Mouse (Mus musculus) limb, embryonic 14.5 days (tissue): ENCODE data around the gene Rpl18. TPM values are rescaled to one million over a fixed set of nuclear protein-coding genes. Genes with fewer than 3 reads are reported as not detected.

Experiments used
- ATAC-seq: fragments of 200-750 bp; cut with Nextera tagmentation; 2 replicates; pipeline ENCODE4 v1.8.0; 2017; ENCODE audit warnings: low read depth, moderate number of reproducible peaks, moderate TSS enrichment; ENCODE audit not compliant: low FRiP score
- DNase-seq: peaks from one replicate; pipeline ENCODE4 v3.0.0-alpha.2; 2015; ENCODE audit warnings: low spot score
- H3K27ac ChIP-seq: fragments of 300-500 bp; sonication (generic); replicated peaks from 2 replicates; pipeline ENCODE4 v1.5.1; 2014; ENCODE audit warnings: low read depth, mild to moderate bottlenecking, low read length, moderate library complexity, mixed read lengths
- H3K27me3 ChIP-seq: fragments of 300-500 bp; sonication (generic); 2 replicates; pipeline ENCODE4 v1.6.1; 2014; ENCODE audit warnings: low read length, mixed read lengths; ENCODE audit not compliant: control insufficient read depth, insufficient read depth
- H3K36me3 ChIP-seq: fragments of 300-500 bp; sonication (generic); 2 replicates; pipeline ENCODE4 v1.6.1; 2014; ENCODE audit warnings: mild to moderate bottlenecking, low read length, moderate library complexity, mixed read lengths; ENCODE audit not compliant: control insufficient read depth, insufficient read depth
- H3K4me1 ChIP-seq: fragments of 300-500 bp; sonication (generic); 2 replicates; pipeline ENCODE4 v1.6.1; 2014; ENCODE audit warnings: antibody characterized with exemption, low read length, mixed read lengths; ENCODE audit not compliant: control insufficient read depth, insufficient read depth
- H3K4me2 ChIP-seq: fragments of 300-500 bp; sonication (generic); replicated peaks from 2 replicates; pipeline ENCODE4 v1.6.1; 2014; ENCODE audit warnings: low read depth, mild to moderate bottlenecking, low read length, moderate library complexity; ENCODE audit not compliant: severe bottlenecking
- H3K4me3 ChIP-seq: fragments of 300-500 bp; sonication (generic); replicated peaks from 2 replicates; pipeline ENCODE4 v1.5.1; 2014; ENCODE audit warnings: low read length
- H3K9ac ChIP-seq: fragments of 300-500 bp; sonication (generic); 2 replicates; pipeline ENCODE4 v1.6.1; 2014; ENCODE audit warnings: mild to moderate bottlenecking, low read depth, low read length, moderate library complexity; ENCODE audit not compliant: severe bottlenecking
- H3K9me3 ChIP-seq: fragments of 300-500 bp; sonication (generic); 2 replicates; pipeline ENCODE4 v1.6.1; 2016; ENCODE audit warnings: low read length; ENCODE audit not compliant: control insufficient read depth
- POLR2A ChIP-seq: fragments of 200-500 bp; IDR thresholded peaks from 2 replicates; pipeline ENCODE4 v1.8.0; 2012; ENCODE audit warnings: inconsistent platforms, mild to moderate bottlenecking, moderate library complexity, borderline replicate concordance; ENCODE audit not compliant: insufficient read depth, insufficient read length; ENCODE audit errors: extremely low read depth
- WGBS: fragments of 180-500 bp; shearing (Covaris S2); extraction: QIAGEN DNeasy Blood & Tissue Kit; methylation state at CpG from one replicate; pipeline ENCODE4 v1.1.7; 2014; 5-methylcytosine and 5-hydroxymethylcytosine counted together
- polyA plus RNA-seq, 2 experiments: library from polyadenylated mRNA; depleted of rRNA in 1 of 2; stranded (reverse) in 1 of 2; unstranded in 1 of 2; fragments of >200 nt; fragmentation: Nextera tagmentation in 1 of 2; extraction: Ambion mirVana in 1 of 2; gene quantifications; 2 replicates each; pipeline versions ENCODE4 v1.2.1 to v1.2.3; 2012 to 2014

Rpl18 gene
- polyA plus RNA-seq, 2 experiments, result 1,196 to 1,246 TPM

DNA sequence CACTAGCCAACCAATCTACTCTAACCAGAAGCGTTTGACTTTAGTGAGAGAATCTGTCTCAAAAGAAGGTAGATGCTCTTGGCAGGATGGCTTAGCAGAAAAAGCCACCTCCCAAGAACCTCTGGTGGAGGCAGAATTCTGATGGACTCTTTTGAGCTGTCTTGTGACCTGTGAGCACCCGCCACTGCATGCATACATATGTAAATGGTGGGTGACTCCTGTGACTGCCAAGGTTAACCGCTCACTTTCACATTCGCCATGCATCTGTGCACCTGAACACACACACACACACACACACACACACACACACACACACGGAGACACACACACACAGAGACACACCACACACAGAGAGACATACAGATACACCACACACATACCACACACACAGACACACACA is 32.2 kb downstream of the Rpl18 start:
- WGBS, result 86% methylated on average over 5 of the region's 5 CpGs
- Histone ChIP-seq H3K4me2 (no peak overlapping the region), H3K4me1 (no peaks in the 10 kb centered on the region), H3K4me3 (no peak overlapping the region), H3K27ac (no peak overlapping the region), H3K27me3 (no peaks in the 10 kb centered on the region), H3K36me3 (no peaks in the 10 kb centered on the region), H3K9me3 (no peaks in the 10 kb centered on the region; the same call in 1 of the 2 replicates), H3K9ac (no peak overlapping the region)
- ATAC-seq (no peak), DNase-seq (no peak)
- TF ChIP-seq POLR2A, result no peak

DNA sequence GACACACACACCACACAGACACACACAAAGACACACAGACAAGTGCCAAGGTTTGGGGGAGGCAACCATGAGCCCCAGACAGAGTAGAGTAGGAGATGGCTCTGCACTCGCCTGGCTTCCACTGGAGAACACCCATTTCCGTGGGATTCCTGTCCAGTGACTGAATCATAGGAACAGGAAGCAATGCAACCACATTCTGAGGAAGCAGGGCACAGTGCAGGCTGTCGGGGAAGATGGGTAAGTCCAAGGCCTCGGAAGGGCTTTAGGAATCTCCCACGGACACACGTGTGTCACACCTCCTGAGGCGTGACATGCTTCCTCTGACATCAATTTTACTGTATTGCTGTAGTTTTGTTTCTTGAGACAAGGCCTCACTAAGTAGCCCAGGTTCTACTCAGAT is 32.9 kb downstream of the Rpl18 start:
- no peak for TF ChIP-seq POLR2A
- Histone ChIP-seq H3K4me1 (no peaks in the 10 kb centered on the region), H3K4me2 (no peak overlapping the region), H3K27ac (no peak overlapping the region), H3K4me3 (no peak overlapping the region), H3K9ac (no peak overlapping the region), H3K36me3 (no peaks in the 10 kb centered on the region), H3K9me3 (no peaks in the 10 kb centered on the region; the same call in 1 of the 2 replicates), H3K27me3 (no peaks in the 10 kb centered on the region)
- 83% methylated on average over 7 of the region's 7 CpGs for WGBS
- no peak for DNase-seq
- ATAC-seq, result no peak

DNA sequence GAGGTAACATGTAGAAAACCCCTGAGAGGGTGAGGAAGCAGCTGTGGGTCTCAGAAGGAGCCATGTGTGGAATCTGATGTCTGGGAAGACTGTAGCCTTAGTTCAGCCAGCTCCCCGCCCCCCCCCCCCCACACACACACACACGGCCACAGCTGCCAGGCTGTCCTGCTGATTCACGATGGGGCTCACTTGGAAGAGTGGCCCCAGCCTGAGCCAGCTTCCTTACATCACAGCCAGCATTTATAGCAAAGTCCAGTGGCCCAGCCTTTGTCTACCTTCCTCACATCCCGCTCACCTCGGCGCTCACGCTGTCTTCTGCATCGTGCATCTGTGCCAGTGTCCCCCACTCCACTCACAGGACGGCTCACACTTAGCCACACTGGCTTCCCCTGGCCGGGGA is 34.1 kb downstream of the Rpl18 start:
- 41% methylated on average over 9 of the region's 10 CpGs for WGBS
- no peaks in the 10 kb centered on the region for H3K36me3 ChIP-seq
- DNase-seq (no peak), ATAC-seq (no peak)
- H3K4me3 ChIP-seq, result no peak overlapping the region
- H3K27me3 ChIP-seq, result no peaks in the 10 kb centered on the region
- H3K9ac ChIP-seq, result no peak overlapping the region
- no peaks in the 10 kb centered on the region; the same call in 1 of the 2 replicates for H3K9me3 ChIP-seq
- no peak overlapping the region for H3K4me2 ChIP-seq
- no peaks in the 10 kb centered on the region for H3K4me1 ChIP-seq
- TF ChIP-seq POLR2A, result no peak
- no peak overlapping the region for H3K27ac ChIP-seq

DNA sequence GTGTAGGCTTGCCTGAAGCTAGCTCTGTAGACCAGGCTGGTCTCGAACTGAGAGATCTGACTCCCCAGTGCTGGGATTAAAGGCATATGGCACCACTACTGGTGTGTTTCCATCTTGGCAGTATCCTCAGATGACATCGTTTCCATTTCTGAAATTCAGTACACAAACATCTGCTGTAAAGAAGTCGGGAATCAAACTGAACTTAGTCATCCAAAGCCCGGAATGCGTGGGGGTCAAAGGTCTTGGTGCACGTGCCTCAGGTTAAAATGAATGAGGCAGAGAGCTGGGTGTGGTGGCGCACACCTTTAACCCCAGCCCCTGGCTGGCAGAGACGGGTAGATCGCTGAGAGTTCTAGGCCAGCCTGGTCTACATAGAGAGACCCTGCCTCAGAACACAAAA is 34.9 kb downstream of the Rpl18 start:
- DNase-seq (no peak), ATAC-seq (no peak)
- Histone ChIP-seq H3K27me3 (no peaks in the 10 kb centered on the region), H3K36me3 (no peaks in the 10 kb centered on the region), H3K9ac (no peak overlapping the region), H3K4me1 (no peaks in the 10 kb centered on the region), H3K4me3 (no peak overlapping the region), H3K27ac (no peak overlapping the region), H3K4me2 (no peak overlapping the region), H3K9me3 (no peaks in the 10 kb centered on the region; the same call in 1 of the 2 replicates)
- TF ChIP-seq POLR2A, result no peak
- 64% methylated on average over 9 of the region's 9 CpGs for WGBS

DNA sequence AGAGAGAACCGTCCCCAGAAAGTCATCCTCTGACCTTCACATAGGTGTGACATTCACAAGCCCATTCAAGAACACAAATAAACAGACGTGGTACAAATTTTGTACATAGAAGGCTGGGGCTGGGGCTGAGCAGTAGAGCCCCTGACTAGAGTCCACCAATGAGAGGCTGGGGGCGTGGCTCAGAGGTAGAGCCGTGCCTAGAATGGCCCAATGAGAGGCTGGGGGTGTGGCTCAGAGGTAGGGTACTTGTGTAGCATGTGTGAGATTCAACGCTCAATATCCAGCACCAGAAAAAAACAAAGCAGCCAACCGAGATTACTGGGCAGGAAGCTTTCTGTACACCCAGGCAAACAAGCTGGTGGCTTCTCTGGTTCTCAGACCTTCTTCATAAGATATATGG is 40.4 kb downstream of the Rpl18 start:
- H3K36me3 ChIP-seq, result no peaks in the 10 kb centered on the region
- no peak for TF ChIP-seq POLR2A
- WGBS, result 54% methylated on average over 6 of the region's 6 CpGs
- H3K4me1 ChIP-seq, result peaks cover 3% of the 10 kb centered on the region; the same call in 1 of the 2 replicates
- H3K9me3 ChIP-seq, result no peaks in the 10 kb centered on the region
- H3K4me2 ChIP-seq, result no peak overlapping the region
- no peak overlapping the region for H3K27ac ChIP-seq
- H3K27me3 ChIP-seq, result peaks cover 24% of the 10 kb centered on the region
- H3K4me3 ChIP-seq, result no peak overlapping the region
- no peak overlapping the region for H3K9ac ChIP-seq
- DNase-seq (no peak), ATAC-seq (no peak)

DNA sequence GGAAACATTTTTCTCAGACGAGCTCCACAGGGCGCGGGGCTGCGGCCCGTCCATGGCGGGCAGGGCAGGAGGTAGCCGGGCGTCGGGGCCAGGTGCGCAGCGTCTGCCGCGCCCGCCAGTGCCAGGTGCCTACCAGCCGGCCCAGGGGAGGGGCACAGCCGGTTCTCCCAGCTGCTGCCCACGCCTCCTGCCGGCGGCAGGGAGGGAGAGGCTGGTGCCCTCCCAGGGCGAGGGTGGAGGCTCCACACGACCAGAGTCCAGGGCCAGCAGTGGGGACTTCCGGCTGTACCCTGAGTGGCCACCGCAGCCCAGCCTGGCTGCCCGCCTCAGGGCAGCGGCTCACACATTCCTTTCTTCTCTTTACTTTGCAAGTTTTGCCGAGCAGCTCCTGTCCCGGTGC is 44.1 kb downstream of the Rpl18 start:
- Histone ChIP-seq H3K9ac (peak overlapping the region; percentile 34), H3K4me3 (peak overlapping the region; percentile 18; the same call in 1 of the 2 replicates), H3K27me3 (peaks cover 24% of the 10 kb centered on the region), H3K4me2 (peak overlapping the region; percentile 38), H3K36me3 (no peaks in the 10 kb centered on the region), H3K9me3 (no peaks in the 10 kb centered on the region), H3K4me1 (peaks cover 3% of the 10 kb centered on the region; the same call in 1 of the 2 replicates), H3K27ac (no peak overlapping the region)
- DNase-seq, result no peak
- no peak for ATAC-seq
- WGBS, result 4% methylated on average over 15 of the region's 27 CpGs
- no peak for TF ChIP-seq POLR2A
